Mouse (Mus musculus): ENCODE data around the gene Hist1h2bn. TPM values are rescaled to one million over a fixed set of nuclear protein-coding genes. Genes with fewer than 3 reads are reported as not detected.
"Not testable (repeated sequence)": the region's sequence is repeated elsewhere in the genome, so short reads cannot be mapped to it uniquely, and the experiment has no call there.

Hist1h2bn gene
- polyA plus RNA-seq, 1 experiment from 2014 or later, result 1.9 TPM

GRCm38 (mm10) chr13:21715864-21716539, 37.9 kb upstream of the Hist1h2bn start, which contains the start of the genes Hist1h2bl and Hist1h2ai:
Hist1h2bl (minus strand) TSS chr13:21716143.
Hist1h2ai (plus strand) TSS chr13:21716422.
- not testable (repeated sequence) for H3K4me1 ChIP-seq (ENCODE audit: control insufficient read depth, insufficient read depth, low read length); H3K27me3 ChIP-seq (ENCODE audit: control insufficient read depth, insufficient read depth, low read length); H3K9me3 ChIP-seq (replicated peaks; ENCODE audit: control insufficient read depth, low read length); H3K36me3 ChIP-seq (replicated peaks; ENCODE audit: control insufficient read depth, insufficient read depth, low read depth, low read length)
- peak within 1 kb of the TSS; percentile 50 for H3K4me3 ChIP-seq (ENCODE audit: low read depth, low read length)
- DNase-seq (ENCODE audit: low spot score), result peak; percentile 96
- peak within 1 kb of the TSS; percentile 85 for H3K9ac ChIP-seq (replicated peaks; ENCODE audit: low read length)
- ATAC-seq (replicated peaks; ENCODE audit: insufficient number of reproducible peaks, low FRiP score, low TSS enrichment, low read depth), result peak; percentile 90
- peak within 1 kb of the TSS; percentile 82 for H3K4me2 ChIP-seq (ENCODE audit: low read depth, low read length)
- H3K27ac ChIP-seq (replicated peaks; ENCODE audit: low read depth, low read length), result peak within 1 kb of the TSS; percentile 96
- WGBS, result 0% methylated on average over 23 of the region's 50 CpGs

- Histone ChIP-seq H3K27ac (replicated peaks; ENCODE audit: low read depth, low read length) (peak overlapping the region; percentile 96), H3K4me3 (ENCODE audit: low read depth, low read length) (peak overlapping the region; percentile 50), H3K9ac (replicated peaks; ENCODE audit: low read length) (peak overlapping the region; percentile 85), H3K4me2 (ENCODE audit: low read depth, low read length) (peak overlapping the region; percentile 82)
- H3K4me1 ChIP-seq (ENCODE audit: control insufficient read depth, insufficient read depth, low read length); H3K27me3 ChIP-seq (ENCODE audit: control insufficient read depth, insufficient read depth, low read length); H3K9me3 ChIP-seq (replicated peaks; ENCODE audit: control insufficient read depth, low read length); H3K36me3 ChIP-seq (replicated peaks; ENCODE audit: control insufficient read depth, insufficient read depth, low read depth, low read length): not testable (repeated sequence)
- DNase-seq (ENCODE audit: low spot score), result peak; percentile 71
- ATAC-seq (replicated peaks; ENCODE audit: insufficient number of reproducible peaks, low FRiP score, low TSS enrichment, low read depth), result peak; percentile 3
- WGBS, result under 1% methylated on average over 9 of the region's 38 CpGs
Measured at GRCm38 (mm10) chr13:21716540-21717391, 37.2 kb upstream of the Hist1h2bn start.

GRCm38 (mm10) chr13:21717397-21718357, 36.2 kb upstream of the Hist1h2bn start, which contains the start of gene Hist1h3h:
Hist1h3h (plus strand) TSS chr13:21717659.
- H3K9me3 ChIP-seq (replicated peaks; ENCODE audit: control insufficient read depth, low read length); H3K36me3 ChIP-seq (replicated peaks; ENCODE audit: control insufficient read depth, insufficient read depth, low read depth, low read length); H3K4me1 ChIP-seq (ENCODE audit: control insufficient read depth, insufficient read depth, low read length); H3K27me3 ChIP-seq (ENCODE audit: control insufficient read depth, insufficient read depth, low read length): not testable (repeated sequence)
- Histone ChIP-seq H3K4me2 (ENCODE audit: low read depth, low read length) (peak within 1 kb of the TSS; percentile 82), H3K9ac (replicated peaks; ENCODE audit: low read length) (peak within 1 kb of the TSS; percentile 85), H3K27ac (replicated peaks; ENCODE audit: low read depth, low read length) (peak within 1 kb of the TSS; percentile 96), H3K4me3 (ENCODE audit: low read depth, low read length) (peak within 1 kb of the TSS; percentile 50)
- WGBS, result under 1% methylated on average over 28 of the region's 56 CpGs
- ATAC-seq (replicated peaks; ENCODE audit: insufficient number of reproducible peaks, low FRiP score, low TSS enrichment, low read depth), result peak; percentile 25
- DNase-seq (ENCODE audit: low spot score), result peak; percentile 94

- Histone ChIP-seq H3K4me1 (ENCODE audit: control insufficient read depth, insufficient read depth, low read length) (no peaks in the 10 kb centered on the region), H3K27ac (replicated peaks; ENCODE audit: low read depth, low read length) (peak overlapping the region; percentile 89), H3K9me3 (replicated peaks; ENCODE audit: control insufficient read depth, low read length) (no peaks in the 10 kb centered on the region), H3K4me2 (ENCODE audit: low read depth, low read length) (peak overlapping the region; percentile 70), H3K9ac (replicated peaks; ENCODE audit: low read length) (peak overlapping the region; percentile 78), H3K4me3 (ENCODE audit: low read depth, low read length) (peak overlapping the region; percentile 50), H3K27me3 (ENCODE audit: control insufficient read depth, insufficient read depth, low read length) (no peaks in the 10 kb centered on the region), H3K36me3 (replicated peaks; ENCODE audit: control insufficient read depth, insufficient read depth, low read depth, low read length) (no peaks in the 10 kb centered on the region)
- ATAC-seq (replicated peaks; ENCODE audit: insufficient number of reproducible peaks, low FRiP score, low TSS enrichment, low read depth) (no peak), DNase-seq (ENCODE audit: low spot score) (peak; percentile 55)
- WGBS, result 44% methylated on average over 4 of the region's 4 CpGs
Measured at GRCm38 (mm10) chr13:21718381-21719080, 35.4 kb upstream of the Hist1h2bn start.

GRCm38 (mm10) chr13:21721107-21721756, 32.7 kb upstream of the Hist1h2bn start:
- peak overlapping the region; percentile 31 for H3K4me3 ChIP-seq (ENCODE audit: low read depth, low read length)
- ATAC-seq (replicated peaks; ENCODE audit: insufficient number of reproducible peaks, low FRiP score, low TSS enrichment, low read depth); H3K36me3 ChIP-seq (replicated peaks; ENCODE audit: control insufficient read depth, insufficient read depth, low read depth, low read length); H3K27me3 ChIP-seq (ENCODE audit: control insufficient read depth, insufficient read depth, low read length); H3K9me3 ChIP-seq (replicated peaks; ENCODE audit: control insufficient read depth, low read length); H3K4me1 ChIP-seq (ENCODE audit: control insufficient read depth, insufficient read depth, low read length): not testable (repeated sequence)
- WGBS, result 2% methylated on average over 13 of the region's 44 CpGs
- H3K9ac ChIP-seq (replicated peaks; ENCODE audit: low read length), result peak overlapping the region; percentile 72
- H3K4me2 ChIP-seq (ENCODE audit: low read depth, low read length), result peak overlapping the region; percentile 71
- DNase-seq (ENCODE audit: low spot score), result peak; percentile 54
- peak overlapping the region; percentile 92 for H3K27ac ChIP-seq (replicated peaks; ENCODE audit: low read depth, low read length)

- peak within 1 kb of the TSS; percentile 33 for H3K4me3 ChIP-seq (ENCODE audit: low read depth, low read length)
- H3K27me3 ChIP-seq (ENCODE audit: control insufficient read depth, insufficient read depth, low read length); H3K9me3 ChIP-seq (replicated peaks; ENCODE audit: control insufficient read depth, low read length); H3K36me3 ChIP-seq (replicated peaks; ENCODE audit: control insufficient read depth, insufficient read depth, low read depth, low read length); H3K4me1 ChIP-seq (ENCODE audit: control insufficient read depth, insufficient read depth, low read length): not testable (repeated sequence)
- H3K27ac ChIP-seq (replicated peaks; ENCODE audit: low read depth, low read length), result peak within 1 kb of the TSS; percentile 92
- H3K9ac ChIP-seq (replicated peaks; ENCODE audit: low read length), result peak within 1 kb of the TSS; percentile 72
- DNase-seq (ENCODE audit: low spot score), result peak; percentile 94
- peak; percentile 96 for ATAC-seq (replicated peaks; ENCODE audit: insufficient number of reproducible peaks, low FRiP score, low TSS enrichment, low read depth)
- peak within 1 kb of the TSS; percentile 71 for H3K4me2 ChIP-seq (ENCODE audit: low read depth, low read length)
- WGBS, result under 1% methylated on average over 31 of the region's 37 CpGs
Measured at GRCm38 (mm10) chr13:21721757-21722372, 32.1 kb upstream of the Hist1h2bn start, which contains the start of gene Hist1h2bm. Hist1h2bm (plus strand) TSS chr13:21722044.
